Mouse (Mus musculus) spleen, adult 2 months (tissue): ENCODE data around the gene C8b.

Experiments used
- CTCF ChIP-seq: fragments of 200-500 bp; IDR thresholded peaks from 2 replicates; pipeline ENCODE4 v1.5.1; 2011; ENCODE audit warnings: mild to moderate bottlenecking, inconsistent platforms; ENCODE audit not compliant: insufficient read depth, insufficient read length, insufficient replicate concordance; ENCODE audit errors: extremely low read depth
- POLR2A ChIP-seq: fragments of 200-500 bp; IDR thresholded peaks from 2 replicates; pipeline ENCODE4 v1.6.1; 2011; ENCODE audit warnings: low read depth, low read length, inconsistent platforms

DNA sequence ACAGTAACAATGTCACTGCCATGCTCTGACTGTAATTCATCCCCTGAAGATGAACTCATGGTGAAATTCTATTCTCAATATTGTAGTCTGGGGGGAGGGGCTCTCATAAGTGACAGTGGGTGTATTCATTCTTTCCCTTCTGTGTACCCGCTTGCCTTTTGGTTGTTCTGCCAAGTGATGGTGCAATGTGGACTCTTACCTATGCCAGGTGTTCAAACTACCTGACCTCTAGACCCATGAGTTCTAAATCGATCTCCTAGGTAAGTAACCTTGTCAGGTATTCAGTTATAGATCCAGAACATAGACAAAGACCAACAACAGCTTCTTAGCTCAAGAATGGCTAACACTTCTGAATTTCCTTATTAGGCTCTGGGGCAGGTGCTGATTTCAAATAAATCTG, 72.2 kb downstream of the C8b start:
- no peak for TF ChIP-seq CTCF
- no peak for TF ChIP-seq POLR2A
